8 mouse cellular contexts compared by ENCODE assay signal in the genomic region with DNA sequence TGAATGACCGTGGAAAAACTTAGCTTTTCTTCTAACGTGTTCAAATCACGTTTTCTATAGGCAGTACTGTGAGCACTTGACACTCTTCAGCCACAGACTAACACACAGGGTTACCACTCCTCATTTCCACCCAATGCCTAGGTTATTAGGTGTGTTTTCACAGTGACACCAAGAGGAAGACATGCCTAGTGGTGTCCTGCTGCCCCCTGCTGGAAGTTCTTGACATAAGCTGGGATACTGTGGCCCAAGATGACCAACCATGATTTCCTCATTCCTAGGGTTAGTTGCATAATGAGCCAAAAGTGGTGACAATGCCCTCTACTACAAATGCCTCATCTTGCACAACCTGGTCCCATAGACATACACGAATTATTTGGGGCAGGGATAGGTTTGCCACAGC. TPM values are rescaled to one million over a fixed set of nuclear protein-coding genes. Genes with fewer than 3 reads are reported as not detected.
DNase-seq lines count a peak whose midpoint lies in the region; ATAC-seq and TF ChIP-seq lines count a peak whose summit lies in the region.

No protein-coding gene starts in this region.

- no peak overlapping the region for H3K27ac ChIP-seq in embryonic facial prominence, embryonic 11.5 days (replicated peaks; ENCODE audit: low read depth, low read length)
- no peak overlapping the region for H3K27ac ChIP-seq in kidney, embryonic 15.5 days
- H3K27ac ChIP-seq in limb, embryonic 14.5 days (replicated peaks; ENCODE audit: low read depth, low read length) = no peak overlapping the region
- no peak overlapping the region for H3K27ac ChIP-seq in midbrain, postnatal 0 days (ENCODE audit: low read depth, low read length)

- ATAC-seq in embryonic facial prominence, embryonic 11.5 days (replicated peaks; ENCODE audit: insufficient number of reproducible peaks, low FRiP score, low TSS enrichment, low read depth) = 0 out of 2 replicates have a peak, but pooled peaks have one; percentile 70
- ATAC-seq in kidney, embryonic 15.5 days (replicated peaks; ENCODE audit: low FRiP score) = peak; percentile 58; the same call in 1 of the 2 replicates
- peak; percentile 59; the same call in 1 of the 2 replicates for ATAC-seq in limb, embryonic 14.5 days (ENCODE audit: low FRiP score, low read depth)
- 0 out of 2 replicates have a peak, but pooled peaks have one; percentile 47 for ATAC-seq in midbrain, postnatal 0 days (ENCODE audit: low FRiP score)

- no peaks in the 10 kb centered on the region for H3K4me1 ChIP-seq in embryonic facial prominence, embryonic 11.5 days (ENCODE audit: control insufficient read depth, insufficient read depth, low read length)
- peaks cover 6% of the 10 kb centered on the region for H3K4me1 ChIP-seq in kidney, embryonic 15.5 days
- H3K4me1 ChIP-seq in limb, embryonic 14.5 days (ENCODE audit: control insufficient read depth, insufficient read depth, low read length) = no peaks in the 10 kb centered on the region
- H3K4me1 ChIP-seq in midbrain, postnatal 0 days (ENCODE audit: insufficient read depth, low read length) = no peaks in the 10 kb centered on the region

- H3K4me2 ChIP-seq in embryonic facial prominence, embryonic 11.5 days (ENCODE audit: low read depth, low read length) = no peak overlapping the region
- H3K4me2 ChIP-seq in kidney, embryonic 15.5 days = no peak overlapping the region
- no peak overlapping the region for H3K4me2 ChIP-seq in limb, embryonic 14.5 days (replicated peaks; ENCODE audit: low read depth, low read length, severe bottlenecking)
- H3K4me2 ChIP-seq in midbrain, postnatal 0 days (ENCODE audit: low read depth, low read length, poor library complexity, severe bottlenecking) = no peak overlapping the region

- peak; percentile 95 for TF ChIP-seq CTCF in midbrain, postnatal 0 days (IDR thresholded peaks at IDR 0.05)

- H3K27me3 ChIP-seq in embryonic facial prominence, embryonic 11.5 days (ENCODE audit: control insufficient read depth, insufficient read depth, low read length) = no peaks in the 10 kb centered on the region
- no peaks in the 10 kb centered on the region for H3K27me3 ChIP-seq in kidney, embryonic 15.5 days
- H3K27me3 ChIP-seq in limb, embryonic 14.5 days (ENCODE audit: control insufficient read depth, insufficient read depth, low read length) = no peaks in the 10 kb centered on the region
- no peaks in the 10 kb centered on the region for H3K27me3 ChIP-seq in midbrain, postnatal 0 days (ENCODE audit: insufficient read depth, low read length)

- H3K9ac ChIP-seq in embryonic facial prominence, embryonic 11.5 days (replicated peaks; ENCODE audit: low read length) = no peak overlapping the region
- H3K9ac ChIP-seq in kidney, embryonic 15.5 days = no peak overlapping the region
- no peak overlapping the region for H3K9ac ChIP-seq in limb, embryonic 14.5 days (ENCODE audit: low read depth, low read length, severe bottlenecking)
- H3K9ac ChIP-seq in midbrain, postnatal 0 days (replicated peaks; ENCODE audit: low read length, poor library complexity, severe bottlenecking) = no peak overlapping the region

- no peak for TF ChIP-seq POLR2A in limb, embryonic 14.5 days (IDR thresholded peaks at IDR 0.05; ENCODE audit: borderline replicate concordance, extremely low read depth, insufficient read depth, insufficient read length)

- H3K36me3 ChIP-seq in embryonic facial prominence, embryonic 11.5 days (replicated peaks; ENCODE audit: control insufficient read depth, insufficient read depth, low read depth, low read length) = peaks cover 10% of the 10 kb centered on the region
- H3K36me3 ChIP-seq in kidney, embryonic 15.5 days = peaks cover 46% of the 10 kb centered on the region
- H3K36me3 ChIP-seq in limb, embryonic 14.5 days (ENCODE audit: control insufficient read depth, insufficient read depth, low read length) = peaks cover 61% of the 10 kb centered on the region
- H3K36me3 ChIP-seq in midbrain, postnatal 0 days (ENCODE audit: insufficient read depth, low read length) = peaks cover 13% of the 10 kb centered on the region

- no peaks in the 10 kb centered on the region for H3K9me3 ChIP-seq in embryonic facial prominence, embryonic 11.5 days (replicated peaks; ENCODE audit: control insufficient read depth, low read length)
- H3K9me3 ChIP-seq in kidney, embryonic 15.5 days (replicated peaks) = no peaks in the 10 kb centered on the region
- no peaks in the 10 kb centered on the region for H3K9me3 ChIP-seq in limb, embryonic 14.5 days (ENCODE audit: control insufficient read depth, low read length)
- no peaks in the 10 kb centered on the region for H3K9me3 ChIP-seq in midbrain, postnatal 0 days (ENCODE audit: low read length)

- peak; percentile 75 for DNase-seq in A20 (ENCODE audit: low read depth, low spot score)
- peak; percentile 87 for DNase-seq in adrenal gland, postnatal 25 days
- DNase-seq in embryonic facial prominence, embryonic 11.5 days (ENCODE audit: low spot score) = peak; percentile 89
- DNase-seq in heart, adult 9 months (ENCODE audit: low spot score in 2 of 2) = peak; percentile 78 to 88
- DNase-seq in limb, embryonic 14.5 days (ENCODE audit: low spot score) = peak; percentile 84
- DNase-seq in midbrain, postnatal 0 days (ENCODE audit: low spot score) = peak; percentile 83
- peak; percentile 56 to 84 for DNase-seq in spleen, postnatal 10 days (ENCODE audit: low spot score in 2 of 2)

- H3K4me3 ChIP-seq in embryonic facial prominence, embryonic 11.5 days (ENCODE audit: low read depth, low read length) = no peak overlapping the region
- no peak overlapping the region for H3K4me3 ChIP-seq in kidney, embryonic 15.5 days (replicated peaks)
- H3K4me3 ChIP-seq in limb, embryonic 14.5 days (replicated peaks; ENCODE audit: low read length) = no peak overlapping the region
- no peak overlapping the region for H3K4me3 ChIP-seq in midbrain, postnatal 0 days (ENCODE audit: low read depth, low read length)

- WGBS in embryonic facial prominence, embryonic 11.5 days = 38% methylated on average over 4 of the region's 4 CpGs
- whole genome bisulfite sequencing in kidney, embryonic 15.5 days = 24% methylated on average over 4 of the region's 4 CpGs
- 26% methylated on average over 4 of the region's 4 CpGs for whole genome bisulfite sequencing in limb, embryonic 14.5 days
- 33% methylated on average over 4 of the region's 4 CpGs for WGBS in midbrain, postnatal 0 days

RNA-seq across cellular contexts. Expression of a gene that starts 16.0 kb away (rescaled TPM):
- 48.2 and 55.5 TPM in 2 replicates for total RNA-seq in adrenal gland, postnatal 25 days (2021)
- polyA plus RNA-seq in embryonic facial prominence, embryonic 11.5 days (2014; fragmentation: Nextera tagmentation; extraction: Ambion mirVana) = 90.4 and 91.0 TPM in 2 replicates
- polyA plus RNA-seq in kidney, embryonic 15.5 days (2015; fragmentation: Nextera tagmentation; extraction: Ambion mirVana) = 62.5 and 63.6 TPM in 2 replicates
- polyA plus RNA-seq in limb, embryonic 14.5 days (2012; rRNA removed) = 25.8 and 31.7 TPM in 2 replicates
- polyA plus RNA-seq in limb, embryonic 14.5 days (2014; fragmentation: Nextera tagmentation; extraction: Ambion mirVana) = 50.6 and 52.6 TPM in 2 replicates
- total RNA-seq in midbrain, postnatal 0 days (2014; rRNA removed) = 18.4 and 19.8 TPM in 2 replicates
- 22.2 and 22.5 TPM in 2 replicates for polyA plus RNA-seq in midbrain, postnatal 0 days (2015; fragmentation: Nextera tagmentation; extraction: Ambion mirVana)
